Mouse (Mus musculus): ENCODE measurements at regions not wholly inside any gene's neighbourhood (a gene's known extent, or its start where the extent isn't known, plus 50 kb on each side); places are given as distances from the start of the nearest gene placed in this dataset.
"Not testable (repeated sequence)": the region's sequence is repeated elsewhere in the genome, so short reads cannot be mapped to it uniquely, and the experiment has no call there.

DNA sequence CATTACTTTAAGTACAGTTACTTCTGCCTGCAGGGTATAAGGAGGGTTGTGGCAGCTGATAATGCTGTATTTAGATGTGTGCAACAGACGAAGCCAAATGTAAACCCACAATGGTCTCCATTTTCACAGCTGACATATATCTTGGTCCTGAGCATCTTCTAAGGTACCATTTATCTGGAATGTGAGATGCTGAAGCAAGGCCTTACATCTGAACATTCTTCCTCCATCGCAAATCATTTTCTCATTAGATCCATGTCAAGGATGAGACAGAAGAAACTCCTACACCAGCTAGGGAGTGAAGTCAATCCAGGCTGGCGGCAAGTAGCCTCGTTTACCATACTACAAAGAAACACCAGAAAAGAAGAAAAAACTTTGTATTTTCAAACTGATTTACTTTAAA, 228.4 kb upstream of the Hand2 start:
- Histone ChIP-seq H3K4me3 (no peak overlapping the region), H3K27me3 (replicated peaks; ENCODE audit: low read depth, poor library complexity, severe bottlenecking) (no peaks in the 10 kb centered on the region), H3K27ac (replicated peaks) (no peak overlapping the region), H3K4me1 (no peaks in the 10 kb centered on the region), H3K9me3 (no peaks in the 10 kb centered on the region), H3K36me3 (replicated peaks) (no peaks in the 10 kb centered on the region)
- no peak for DNase-seq (ENCODE audit: low spot score)
- 91% methylated on average over 4 of the region's 4 CpGs for WGBS

DNA sequence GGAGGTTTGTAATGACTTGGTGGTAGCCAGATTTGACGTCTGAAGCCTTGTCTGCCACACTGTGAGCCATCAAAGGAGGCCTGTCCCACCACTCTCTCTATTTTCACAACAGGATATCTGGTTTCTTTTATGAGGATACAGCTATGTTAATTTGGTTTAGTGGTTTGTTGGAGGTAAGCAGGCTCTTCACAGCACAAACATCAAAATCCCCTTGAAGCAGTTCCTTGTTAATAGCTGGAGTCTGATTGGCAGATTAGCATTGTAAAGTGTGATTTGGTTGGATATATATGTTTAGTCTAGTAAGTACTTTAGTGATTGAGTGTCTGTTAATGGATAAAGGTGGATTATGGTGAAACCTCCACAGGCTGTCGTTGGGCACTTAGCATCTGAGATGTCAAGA, 225.6 kb upstream of the Hand2 start:
- H3K4me3 ChIP-seq: no peak overlapping the region
- 43% methylated on average over 2 of the region's 2 CpGs for WGBS
- no peaks in the 10 kb centered on the region for H3K27me3 ChIP-seq (replicated peaks; ENCODE audit: low read depth, poor library complexity, severe bottlenecking)
- H3K36me3 ChIP-seq (replicated peaks): no peaks in the 10 kb centered on the region
- no peak overlapping the region for H3K27ac ChIP-seq (replicated peaks)
- no peaks in the 10 kb centered on the region for H3K9me3 ChIP-seq
- no peaks in the 10 kb centered on the region for H3K4me1 ChIP-seq
- no peak for DNase-seq (ENCODE audit: low spot score)

- WGBS: 67% methylated on average over 5 of the region's 6 CpGs
- H3K36me3 ChIP-seq (replicated peaks); DNase-seq (ENCODE audit: low spot score): not testable (repeated sequence)
Measured at GRCm38 (mm10) chr8:57110765-57111402, 209.9 kb upstream of the Hand2 start.

DNA sequence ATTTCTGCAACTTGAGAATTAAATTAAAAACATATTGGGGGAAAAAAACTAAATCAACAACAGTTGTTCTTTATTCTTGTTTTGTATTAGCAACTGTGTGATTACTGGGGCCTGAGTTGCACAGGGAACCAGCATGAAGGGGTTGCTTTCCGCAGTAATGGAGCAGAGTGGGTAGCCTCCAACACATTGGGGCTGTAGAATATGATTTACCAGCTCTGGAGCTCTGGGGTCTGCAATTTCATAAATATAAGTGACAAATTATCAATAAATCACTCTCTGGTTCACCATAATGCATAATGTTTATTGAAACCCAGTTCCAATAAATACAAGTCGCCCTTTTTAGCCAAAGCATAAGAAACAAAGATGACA, 209.4 kb upstream of the Hand2 start:
- no peak overlapping the region for H3K27ac ChIP-seq (replicated peaks)
- DNase-seq (ENCODE audit: low spot score): no peak
- H3K4me3 ChIP-seq: no peak overlapping the region
- H3K4me1 ChIP-seq: no peaks in the 10 kb centered on the region
- no peaks in the 10 kb centered on the region for H3K36me3 ChIP-seq (replicated peaks)
- WGBS: 74% methylated on average over 2 of the region's 2 CpGs
- no peaks in the 10 kb centered on the region for H3K9me3 ChIP-seq
- H3K27me3 ChIP-seq (replicated peaks; ENCODE audit: low read depth, poor library complexity, severe bottlenecking): no peaks in the 10 kb centered on the region

More at GRCm38 (mm10) chr8:57110765-57111402, 209.9 kb upstream of the Hand2 start:
- not testable (repeated sequence) for H3K27me3 ChIP-seq (replicated peaks; ENCODE audit: low read depth, poor library complexity, severe bottlenecking); H3K9me3 ChIP-seq; H3K27ac ChIP-seq (replicated peaks); H3K4me1 ChIP-seq; H3K4me3 ChIP-seq

DNA sequence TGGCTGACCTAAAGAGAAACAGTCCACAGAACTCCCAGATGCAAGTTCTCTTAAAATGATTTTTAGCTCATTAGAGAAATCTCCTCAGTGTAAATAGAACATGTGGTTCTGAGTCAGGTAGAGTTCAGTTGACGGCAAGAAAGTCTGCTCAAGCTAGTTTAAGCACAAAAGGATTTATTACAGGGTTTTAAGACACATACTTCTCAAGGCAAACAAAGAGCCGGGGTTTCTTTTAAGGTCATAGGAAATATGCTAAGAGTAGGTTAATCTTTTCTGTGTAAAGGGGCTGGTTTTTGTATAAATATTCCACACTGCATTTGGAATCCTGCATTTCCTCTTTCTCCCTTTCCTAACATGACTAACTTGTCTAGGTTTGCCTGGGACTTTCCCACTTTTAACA, 206.9 kb upstream of the Hand2 start:
- 73% methylated on average over 2 of the region's 2 CpGs for WGBS

GRCm38 (mm10) chr8:57115303-57115702, 205.5 kb upstream of the Hand2 start:
- H3K4me3 ChIP-seq: no peak overlapping the region
- H3K27me3 ChIP-seq (replicated peaks; ENCODE audit: low read depth, poor library complexity, severe bottlenecking): no peaks in the 10 kb centered on the region
- WGBS: 93% methylated on average over 2 of the region's 2 CpGs
- H3K4me1 ChIP-seq: no peaks in the 10 kb centered on the region
- no peak overlapping the region for H3K27ac ChIP-seq (replicated peaks)
- no peak for DNase-seq (ENCODE audit: low spot score)
- no peaks in the 10 kb centered on the region for H3K9me3 ChIP-seq
- no peaks in the 10 kb centered on the region for H3K36me3 ChIP-seq (replicated peaks)

More for the DNA sequence above, 206.9 kb upstream of the Hand2 start:
- no peak overlapping the region for H3K27ac ChIP-seq (replicated peaks)
- no peak overlapping the region for H3K4me3 ChIP-seq
- no peaks in the 10 kb centered on the region for H3K27me3 ChIP-seq (replicated peaks; ENCODE audit: low read depth, poor library complexity, severe bottlenecking)
- H3K36me3 ChIP-seq (replicated peaks): no peaks in the 10 kb centered on the region
- no peak for DNase-seq (ENCODE audit: low spot score)
- no peaks in the 10 kb centered on the region for H3K4me1 ChIP-seq
- H3K9me3 ChIP-seq: no peaks in the 10 kb centered on the region

- no peak for DNase-seq (ENCODE audit: low spot score)
- no peak overlapping the region for H3K4me3 ChIP-seq
- H3K36me3 ChIP-seq (replicated peaks): no peaks in the 10 kb centered on the region
- H3K27ac ChIP-seq (replicated peaks): no peak overlapping the region
- 43% methylated on average over 2 of the region's 2 CpGs for whole genome bisulfite sequencing
- no peaks in the 10 kb centered on the region for H3K9me3 ChIP-seq
- H3K27me3 ChIP-seq (replicated peaks; ENCODE audit: low read depth, poor library complexity, severe bottlenecking): no peaks in the 10 kb centered on the region
- no peaks in the 10 kb centered on the region for H3K4me1 ChIP-seq
Measured at GRCm38 (mm10) chr8:57134041-57134440, 186.7 kb upstream of the Hand2 start.

GRCm38 (mm10) chr8:57134726-57135125, 186.1 kb upstream of the Hand2 start:
- Histone ChIP-seq H3K4me1 (no peaks in the 10 kb centered on the region), H3K4me3 (no peak overlapping the region), H3K27ac (replicated peaks) (no peak overlapping the region), H3K9me3 (no peaks in the 10 kb centered on the region), H3K27me3 (replicated peaks; ENCODE audit: low read depth, poor library complexity, severe bottlenecking) (no peaks in the 10 kb centered on the region), H3K36me3 (replicated peaks) (no peaks in the 10 kb centered on the region)
- DNase-seq (ENCODE audit: low spot score): no peak
- 87% methylated on average over 5 of the region's 5 CpGs for WGBS

GRCm38 (mm10) chr8:57148036-57148435, 172.7 kb upstream of the Hand2 start:
- no peak overlapping the region for H3K4me3 ChIP-seq
- no peak overlapping the region for H3K27ac ChIP-seq (replicated peaks)
- no peaks in the 10 kb centered on the region for H3K4me1 ChIP-seq
- WGBS: 82% methylated on average over 5 of the region's 5 CpGs
- no peaks in the 10 kb centered on the region for H3K27me3 ChIP-seq (replicated peaks; ENCODE audit: low read depth, poor library complexity, severe bottlenecking)
- no peaks in the 10 kb centered on the region for H3K36me3 ChIP-seq (replicated peaks)
- no peaks in the 10 kb centered on the region for H3K9me3 ChIP-seq
- DNase-seq (ENCODE audit: low spot score): no peak

- Histone ChIP-seq H3K9me3 (no peaks in the 10 kb centered on the region), H3K36me3 (replicated peaks) (no peaks in the 10 kb centered on the region), H3K27me3 (replicated peaks; ENCODE audit: low read depth, poor library complexity, severe bottlenecking) (no peaks in the 10 kb centered on the region), H3K4me3 (no peak overlapping the region), H3K27ac (replicated peaks) (no peak overlapping the region), H3K4me1 (no peaks in the 10 kb centered on the region)
- no peak for DNase-seq (ENCODE audit: low spot score)
- WGBS: 94% methylated on average over 2 of the region's 2 CpGs
Measured at GRCm38 (mm10) chr8:57191153-57191552, 129.6 kb upstream of the Hand2 start.

DNA sequence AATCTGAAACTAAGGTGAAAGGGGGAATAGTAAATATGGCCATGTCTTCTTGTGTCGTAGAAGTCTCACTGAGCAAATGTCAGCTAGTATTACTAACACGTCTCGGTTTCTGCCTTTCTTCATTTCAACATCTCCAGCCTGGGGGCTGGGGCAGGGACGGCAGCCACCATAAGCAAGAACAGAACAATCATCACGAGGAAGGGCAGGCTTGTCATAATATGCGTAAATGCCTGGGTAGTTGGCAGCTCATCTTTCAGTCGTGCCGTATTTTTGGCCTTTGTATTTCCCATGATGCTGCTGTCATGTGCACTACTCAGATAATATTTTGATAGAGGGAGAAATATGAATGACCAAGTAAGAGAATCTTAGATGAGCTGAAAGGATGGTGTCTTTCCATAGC, 120.5 kb upstream of the Hand2 start:
- no peaks in the 10 kb centered on the region for H3K27me3 ChIP-seq (replicated peaks; ENCODE audit: low read depth, poor library complexity, severe bottlenecking)
- DNase-seq (ENCODE audit: low spot score): no peak
- H3K9me3 ChIP-seq: no peaks in the 10 kb centered on the region
- no peaks in the 10 kb centered on the region for H3K36me3 ChIP-seq (replicated peaks)
- H3K4me3 ChIP-seq: no peak overlapping the region
- H3K27ac ChIP-seq (replicated peaks): no peak overlapping the region
- WGBS: 86% methylated on average over 8 of the region's 8 CpGs
- no peaks in the 10 kb centered on the region for H3K4me1 ChIP-seq

- no peak overlapping the region for H3K27ac ChIP-seq (replicated peaks)
- DNase-seq (ENCODE audit: low spot score): no peak
- no peaks in the 10 kb centered on the region for H3K4me1 ChIP-seq
- no peaks in the 10 kb centered on the region for H3K9me3 ChIP-seq
- WGBS: 89% methylated on average over 6 of the region's 6 CpGs
- H3K36me3 ChIP-seq (replicated peaks): no peaks in the 10 kb centered on the region
- H3K4me3 ChIP-seq: no peak overlapping the region
- H3K27me3 ChIP-seq (replicated peaks; ENCODE audit: low read depth, poor library complexity, severe bottlenecking): no peaks in the 10 kb centered on the region
Measured at GRCm38 (mm10) chr8:57209584-57209983, 111.2 kb upstream of the Hand2 start.

DNA sequence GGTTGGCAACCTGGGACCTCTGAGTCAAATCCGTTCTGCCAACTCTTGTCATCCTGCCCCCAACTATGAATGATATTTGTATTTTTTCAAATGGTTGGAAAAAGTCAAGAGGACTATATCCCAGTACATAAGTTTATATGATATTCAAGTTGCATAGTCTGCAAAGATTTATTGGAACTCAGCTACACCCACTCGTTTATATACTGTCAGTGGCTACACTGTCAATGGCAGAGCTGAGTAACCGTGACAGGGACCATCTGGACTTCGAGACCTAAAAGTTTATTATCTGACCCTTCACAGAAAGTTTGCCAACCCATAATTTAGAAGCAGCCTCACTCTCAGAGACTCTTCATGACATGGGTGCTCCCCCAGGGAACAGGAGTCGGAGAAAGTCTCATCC, 107.7 kb upstream of the Hand2 start:
- H3K4me1 ChIP-seq: no peaks in the 10 kb centered on the region
- H3K27ac ChIP-seq (replicated peaks): no peak overlapping the region
- no peaks in the 10 kb centered on the region for H3K36me3 ChIP-seq (replicated peaks)
- no peak for DNase-seq (ENCODE audit: low spot score)
- H3K9me3 ChIP-seq: no peaks in the 10 kb centered on the region
- 86% methylated on average over 5 of the region's 5 CpGs for WGBS
- H3K27me3 ChIP-seq (replicated peaks; ENCODE audit: low read depth, poor library complexity, severe bottlenecking): no peaks in the 10 kb centered on the region
- no peak overlapping the region for H3K4me3 ChIP-seq
